Mouse (Mus musculus): ENCODE results near the gene Gm10382.

Gm10382 gene

DNA sequence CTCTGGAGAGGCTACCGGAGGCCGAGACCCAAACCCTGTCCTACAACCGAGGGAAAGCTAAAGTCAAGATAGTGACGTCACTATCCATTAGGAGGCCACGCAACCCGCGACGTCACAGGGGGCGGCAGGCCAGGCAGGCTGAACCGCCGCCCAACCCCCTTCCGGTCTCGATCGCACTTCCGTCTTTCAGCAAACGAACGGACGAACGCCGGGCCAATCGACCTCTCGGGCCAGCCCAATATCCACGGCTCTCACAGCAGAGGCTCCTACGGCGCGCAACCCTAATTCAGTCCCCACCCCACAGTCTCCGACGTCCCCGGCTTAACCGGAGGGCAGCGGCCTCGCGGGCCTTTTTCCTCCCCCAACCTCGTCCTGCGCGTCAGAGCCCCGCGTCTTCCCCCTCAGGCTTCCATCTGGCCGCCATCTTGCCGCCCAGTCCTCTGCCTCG lies at the start of gene Gm10382:
Gm10382 (plus strand) TSS at position 192 of the 448 bp plus-strand sequence.
- no peak for DNase-seq (ENCODE audit: low read depth, low spot score)

DNA sequence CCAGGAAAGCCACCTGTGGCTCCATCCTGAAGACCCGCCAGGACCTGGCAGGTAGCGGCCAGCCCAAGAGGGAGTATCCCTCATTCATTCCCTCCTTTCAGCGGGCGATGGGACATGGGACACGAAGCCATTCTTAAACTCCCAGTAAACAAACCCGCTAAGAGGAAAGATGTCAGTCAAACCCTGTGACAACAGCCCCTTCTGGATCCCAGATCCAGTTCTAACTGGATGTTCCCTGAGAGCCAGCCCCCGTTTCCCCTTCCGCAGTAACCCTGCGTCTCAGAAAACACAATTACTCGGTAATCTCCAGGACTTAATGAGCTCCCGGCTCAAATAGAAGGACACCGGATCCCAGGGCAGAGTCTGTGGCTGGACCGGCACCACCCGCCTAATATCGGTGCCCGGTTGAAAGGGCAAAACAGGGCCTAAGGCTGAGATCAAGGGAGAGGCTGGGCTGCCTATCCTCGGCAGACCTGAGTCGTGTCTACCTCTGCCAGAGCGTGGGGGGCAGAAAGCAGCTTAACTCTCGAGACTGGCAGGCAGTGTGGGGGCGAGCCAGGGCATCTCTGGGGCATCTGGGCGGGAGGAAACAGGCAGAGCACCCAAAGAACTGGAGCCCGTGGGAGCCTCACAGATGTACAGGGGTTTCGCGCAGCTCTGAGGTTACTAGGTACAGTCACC lies 49.1 kb upstream of the Gm10382 start:
- DNase-seq (ENCODE audit: low read depth, low spot score) = no peak

DNA sequence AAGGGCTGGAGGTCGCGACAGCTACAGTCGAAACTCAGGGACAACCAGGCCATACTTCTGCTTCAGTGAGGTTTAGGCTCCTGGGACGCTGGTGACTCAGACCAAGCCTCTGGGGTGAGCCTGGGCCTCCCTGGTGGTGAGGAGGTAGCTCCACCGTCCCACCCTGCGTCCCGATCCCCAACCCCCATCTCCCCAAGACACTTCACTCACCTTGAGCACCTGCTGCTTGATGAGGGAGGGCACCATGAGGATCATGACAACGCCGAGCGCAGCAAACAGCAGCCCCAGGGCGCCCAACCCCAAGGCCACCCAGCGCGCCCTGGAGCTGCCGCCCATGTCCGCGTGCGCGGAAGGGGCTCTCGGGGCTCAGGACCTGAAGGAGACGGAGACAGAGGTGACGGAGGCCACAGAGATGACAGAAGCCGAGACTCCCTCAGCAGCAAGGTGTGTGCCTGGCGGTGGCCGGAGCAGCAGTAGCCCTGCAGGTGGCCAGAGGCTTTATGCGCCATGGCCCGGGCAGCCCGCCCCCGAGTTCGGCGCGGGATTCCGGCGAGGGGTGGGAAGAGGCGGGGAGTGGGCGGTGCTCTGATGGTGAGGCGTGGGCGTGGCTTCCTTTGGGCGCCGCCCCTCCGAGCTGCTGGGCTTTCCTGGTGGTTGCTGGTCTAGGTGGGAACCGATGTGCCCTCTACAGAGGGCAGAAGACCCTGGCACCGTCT lies 48.4 kb upstream of the Gm10382 start, which contains the start of gene Scarb1:
Scarb1 (minus strand) TSS at position 548 of the 716 bp plus-strand sequence.
- peak; percentile 63 for DNase-seq (ENCODE audit: low read depth, low spot score)

DNA sequence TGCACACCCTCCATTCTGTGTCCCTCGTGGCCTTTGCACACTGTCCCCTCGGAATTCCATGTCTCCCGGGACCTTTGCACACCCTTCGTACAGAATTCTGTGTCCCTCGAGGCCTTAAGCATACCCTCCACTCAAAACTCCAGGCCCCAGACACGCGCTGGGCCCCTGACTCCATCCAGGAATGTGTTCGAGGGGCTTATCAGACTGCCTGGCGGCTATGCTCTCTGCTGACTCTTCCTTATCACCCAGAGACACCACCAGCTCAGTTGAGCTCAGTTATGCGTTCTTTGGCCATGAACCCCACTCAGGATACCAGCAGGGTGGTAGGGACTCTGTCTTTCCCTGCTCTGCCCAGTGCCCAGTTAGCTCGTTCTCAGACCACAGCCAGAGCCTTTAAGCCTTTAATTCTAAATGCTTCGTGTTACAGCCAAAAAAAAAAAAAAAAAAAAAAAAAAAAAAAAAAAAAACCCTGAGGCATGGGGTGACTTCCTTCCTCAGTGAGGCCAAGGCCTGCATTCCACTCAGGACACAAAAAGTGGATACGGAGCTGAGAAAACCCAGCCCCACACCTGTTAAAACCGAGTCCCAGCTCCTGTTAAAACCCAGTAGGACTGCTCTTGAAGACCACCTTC lies 47.5 kb upstream of the Gm10382 start:
- DNase-seq (ENCODE audit: low read depth, low spot score) = no peak

DNA sequence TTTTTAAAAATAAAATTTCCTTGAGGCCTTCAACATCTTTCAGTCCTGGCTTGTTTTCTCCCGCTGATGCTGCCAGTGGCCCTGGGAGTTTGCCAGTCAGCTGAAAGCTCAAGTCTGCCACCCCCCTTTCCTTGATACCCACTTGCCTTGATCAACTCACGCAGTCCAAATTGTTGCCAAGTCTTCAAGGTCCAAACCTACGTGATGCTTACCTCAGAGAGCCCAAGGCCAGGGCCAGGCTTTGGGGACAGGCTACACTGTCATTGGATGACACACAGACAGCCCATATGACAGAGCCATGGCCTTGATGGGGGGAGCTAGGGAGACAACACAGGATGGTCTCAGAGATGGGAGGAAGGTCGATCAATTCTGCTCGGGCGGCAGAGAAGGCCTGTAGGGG lies 44.8 kb upstream of the Gm10382 start:
- DNase-seq (ENCODE audit: low read depth, low spot score) = no peak

DNA sequence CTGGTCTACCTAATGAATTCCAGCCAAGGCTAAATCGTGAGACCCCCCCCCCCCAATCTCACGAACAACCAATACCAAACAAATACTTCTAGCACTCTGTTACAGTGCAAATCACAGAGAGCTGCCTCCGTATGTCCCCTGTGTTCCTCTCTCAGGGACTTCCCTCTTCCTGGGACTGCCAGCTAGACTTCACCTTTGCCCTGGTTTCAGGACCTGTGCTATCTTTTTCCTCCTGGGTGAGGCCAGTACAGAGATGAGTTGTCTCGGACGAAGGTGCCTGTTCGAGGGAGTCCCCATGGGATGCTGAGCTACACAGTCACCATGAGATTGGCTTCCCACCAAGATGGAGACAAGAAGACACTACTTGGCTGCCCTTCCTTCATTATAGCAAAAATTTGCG lies 41.1 kb upstream of the Gm10382 start:
- DNase-seq (ENCODE audit: low read depth, low spot score) = no peak

DNA sequence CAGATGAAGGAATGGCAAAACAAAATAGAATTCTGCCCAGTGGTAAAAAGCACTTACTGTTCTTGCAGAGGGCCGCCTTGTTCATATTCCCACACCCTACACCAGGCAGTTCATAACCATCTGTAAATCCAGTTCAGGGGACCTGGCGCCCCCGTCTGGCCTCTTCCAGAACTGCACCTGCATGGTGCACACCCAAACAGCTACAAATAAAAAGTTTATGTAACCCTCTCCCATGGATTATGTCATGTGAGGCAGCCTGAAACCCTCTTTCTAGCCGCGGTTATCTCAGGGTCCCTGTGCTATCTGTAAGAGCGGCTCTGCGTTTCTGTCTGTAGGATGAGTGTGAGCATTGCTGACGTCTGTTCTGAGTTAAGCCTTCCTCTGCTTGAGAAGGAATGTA lies 40.6 kb upstream of the Gm10382 start:
- no peak for DNase-seq (ENCODE audit: low read depth, low spot score)

DNA sequence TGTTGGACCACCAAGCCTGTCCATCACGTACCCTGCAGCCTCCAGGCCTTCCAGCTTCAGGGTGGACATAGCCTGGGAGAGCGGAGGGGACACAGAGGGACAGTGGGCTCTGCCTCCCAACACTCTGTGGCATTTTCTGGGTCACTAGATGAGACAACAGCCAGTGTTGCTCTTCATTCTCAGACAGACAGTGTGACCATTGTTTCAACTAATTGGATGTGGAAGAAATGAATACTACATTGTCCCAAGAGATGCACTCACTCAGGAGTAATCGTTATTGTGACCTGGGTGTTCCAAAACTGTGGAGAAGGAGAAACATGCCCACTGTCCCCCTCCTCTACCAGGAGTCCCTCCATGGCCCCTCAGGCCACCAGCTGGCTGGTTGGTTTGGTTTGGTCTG lies 39.7 kb upstream of the Gm10382 start:
- DNase-seq (ENCODE audit: low read depth, low spot score) = no peak

DNA sequence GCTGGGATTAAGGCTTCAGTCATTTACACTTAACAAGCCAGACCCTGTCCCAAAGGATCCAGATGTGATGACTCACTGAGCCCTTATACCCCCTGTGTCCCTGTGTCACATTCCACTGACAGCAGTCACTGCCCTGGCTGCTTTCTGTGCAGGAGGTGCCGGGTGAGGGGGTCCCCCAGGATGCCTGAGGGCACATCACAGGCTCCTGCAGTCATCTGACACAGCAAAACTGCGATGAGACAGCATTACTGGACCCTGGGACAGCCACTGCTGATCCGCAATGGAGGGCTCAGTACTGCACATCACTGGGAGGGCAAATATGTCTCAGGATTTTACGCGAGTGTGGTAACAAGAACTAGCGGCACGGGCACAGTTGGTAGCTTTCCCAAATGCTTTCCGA lies 38.1 kb upstream of the Gm10382 start:
- DNase-seq (ENCODE audit: low read depth, low spot score) = no peak

DNA sequence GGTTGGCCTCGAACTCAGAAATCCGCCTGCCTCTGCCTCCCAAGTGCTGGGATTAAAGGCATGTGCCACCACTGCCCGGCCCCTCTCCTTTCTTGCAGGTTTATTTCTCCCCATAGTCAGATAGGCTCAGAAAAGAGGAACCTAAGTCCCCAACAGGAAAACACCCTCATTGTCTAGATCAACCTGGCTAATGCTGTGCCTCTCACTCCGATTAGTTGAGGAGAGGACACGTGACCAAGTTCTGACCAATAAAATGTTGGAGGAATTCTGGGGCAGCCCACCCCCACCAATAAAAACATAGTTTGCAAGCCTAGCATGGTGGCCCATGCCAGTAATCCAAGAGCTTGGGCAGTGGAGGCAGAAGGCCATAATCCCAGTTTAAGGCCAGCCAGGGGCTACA lies 37.2 kb upstream of the Gm10382 start:
- no peak for DNase-seq (ENCODE audit: low read depth, low spot score)

DNA sequence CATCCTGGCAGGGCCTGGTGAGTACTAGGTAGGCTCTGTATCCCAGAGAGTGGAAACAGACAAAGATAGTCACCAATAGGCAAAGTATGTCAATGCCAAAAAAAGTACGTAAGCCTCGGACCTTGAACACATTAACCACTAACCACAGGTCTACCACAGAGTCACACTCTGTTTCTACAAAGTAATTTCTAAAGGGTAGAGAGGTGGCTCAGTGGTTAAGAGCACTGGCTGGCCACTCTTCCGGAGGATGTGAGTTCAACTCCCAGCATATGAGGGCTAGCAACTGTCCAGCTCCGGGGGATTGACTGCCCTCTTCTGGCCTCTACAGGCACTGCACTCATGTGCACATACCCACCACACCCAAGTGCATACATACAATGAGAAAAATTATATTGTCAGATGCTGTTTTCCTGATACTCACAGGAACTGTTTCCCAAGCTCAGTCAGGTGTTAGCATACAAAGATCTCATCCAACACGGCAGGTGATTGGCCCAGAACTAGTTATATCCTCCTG lies 36.3 kb upstream of the Gm10382 start:
- no peak for DNase-seq (ENCODE audit: low read depth, low spot score)

DNA sequence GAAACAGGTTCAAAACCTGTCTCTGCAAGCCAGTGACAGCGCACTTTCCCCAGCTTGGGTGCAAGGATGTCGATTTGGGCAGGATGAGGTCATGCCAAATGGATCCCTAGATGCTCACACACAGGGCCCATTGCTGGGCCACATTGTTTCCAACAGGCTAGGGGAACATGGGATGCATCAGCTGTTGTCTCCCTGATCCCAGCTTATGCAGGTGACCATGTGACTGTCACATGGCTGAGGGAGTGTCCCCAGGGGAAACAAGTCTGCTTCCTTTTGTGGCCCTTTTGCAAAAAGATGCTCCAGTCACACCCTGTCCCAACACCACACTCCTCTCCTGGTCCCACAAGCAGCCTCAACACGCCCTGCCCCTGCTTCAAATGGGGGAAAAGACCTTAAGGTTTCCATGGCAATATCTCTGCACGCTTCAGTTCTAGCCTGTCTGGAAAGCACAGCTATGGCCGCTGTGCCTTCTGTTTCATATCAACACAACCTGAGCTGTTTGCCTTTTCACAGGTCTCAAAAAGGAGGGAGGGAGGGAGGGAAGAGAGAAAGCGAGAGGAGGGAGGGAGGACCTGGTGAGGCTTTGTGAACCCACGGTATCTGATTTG lies 34.1 kb upstream of the Gm10382 start:
- DNase-seq (ENCODE audit: low read depth, low spot score) = no peak

DNA sequence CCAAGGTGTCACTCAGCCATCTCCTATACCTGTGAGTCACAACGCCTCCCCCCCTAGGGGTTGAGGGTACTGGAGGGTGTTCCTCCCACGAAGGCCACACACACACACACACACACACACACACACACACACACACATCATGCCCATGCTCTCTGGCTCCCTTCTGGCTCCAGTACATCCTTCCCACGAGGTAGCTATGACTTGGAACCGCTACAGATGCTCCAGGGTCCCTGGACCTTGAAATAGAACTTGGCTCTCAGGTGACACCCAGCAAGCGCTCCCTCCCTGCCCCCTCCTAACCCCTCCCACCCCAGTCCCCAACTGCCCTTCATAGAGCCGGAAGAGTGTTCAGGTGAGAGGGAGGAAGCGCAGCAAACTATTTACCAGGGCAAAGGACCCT lies 33.5 kb upstream of the Gm10382 start:
- DNase-seq (ENCODE audit: low read depth, low spot score) = no peak

DNA sequence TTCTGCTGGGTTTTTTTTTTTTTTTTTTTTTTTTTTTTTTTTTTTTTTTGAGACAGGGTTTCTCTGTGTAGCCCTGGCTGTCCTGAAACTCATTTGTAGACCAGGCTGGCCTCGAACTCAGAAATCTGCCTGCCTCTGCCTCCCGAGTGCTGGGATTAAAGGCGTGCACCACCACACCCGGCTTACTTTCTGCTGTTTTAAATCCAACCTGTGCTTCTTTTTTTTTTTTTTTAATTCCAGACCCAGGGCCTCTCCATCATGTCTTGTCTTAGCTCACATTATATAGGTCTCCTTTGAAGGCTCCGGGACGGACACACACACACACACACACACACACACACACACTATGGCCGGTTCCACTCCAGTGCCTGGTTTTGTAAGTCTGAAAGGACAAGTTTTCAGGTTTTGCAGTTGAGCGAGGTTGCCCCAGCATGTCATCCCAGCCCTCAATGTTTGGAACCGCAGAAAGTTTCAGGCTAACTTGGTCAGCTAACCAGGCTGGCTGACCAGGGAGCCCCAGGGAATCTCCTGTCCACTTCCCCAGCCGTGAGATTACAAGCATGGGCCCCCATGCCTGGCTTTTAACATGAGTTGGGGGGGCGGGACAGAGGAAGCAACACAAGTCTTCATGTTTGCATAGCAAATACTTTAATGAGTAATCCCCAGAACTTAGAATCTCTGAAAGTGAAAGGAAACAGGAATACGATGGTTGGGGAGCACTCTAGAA lies 31.4 kb upstream of the Gm10382 start:
- no peak for DNase-seq (ENCODE audit: low read depth, low spot score)

DNA sequence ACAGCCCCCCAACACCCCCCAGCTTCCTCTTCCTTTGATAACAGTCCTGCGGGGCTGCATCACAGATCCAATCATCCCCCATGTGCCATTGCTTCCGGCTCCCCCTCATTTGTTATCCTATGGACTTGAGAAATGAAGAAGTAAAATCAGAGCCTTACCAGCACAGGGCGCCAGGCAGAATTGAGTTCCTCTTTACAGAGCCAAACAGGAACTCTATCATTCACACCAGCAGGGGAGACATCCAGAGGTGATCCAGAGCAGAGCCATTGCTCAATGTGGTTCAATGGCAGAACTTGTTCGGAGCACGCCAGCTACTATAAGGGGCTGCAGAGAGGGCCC lies 30.9 kb upstream of the Gm10382 start:
- DNase-seq (ENCODE audit: low read depth, low spot score) = no peak

DNA sequence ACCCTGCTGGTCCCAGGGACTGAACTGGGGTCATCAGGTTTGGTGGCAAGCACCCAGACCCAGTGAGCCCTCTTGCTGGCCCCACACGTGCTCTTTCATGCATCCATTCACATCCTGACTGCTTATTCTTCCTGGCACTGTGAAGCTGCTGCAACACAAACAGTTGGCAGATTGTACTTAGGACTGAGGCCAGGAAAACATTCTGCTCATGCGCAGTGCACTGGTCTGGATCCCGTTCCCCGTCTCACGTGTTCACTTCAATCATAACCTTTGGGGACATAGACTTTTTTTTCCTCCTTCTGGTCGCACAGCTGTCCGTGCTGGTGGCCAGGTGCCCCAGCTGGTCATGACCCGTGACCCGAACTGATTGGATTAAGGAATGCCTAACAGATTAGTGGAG lies 28.6 kb upstream of the Gm10382 start:
- no peak for DNase-seq (ENCODE audit: low read depth, low spot score)

DNA sequence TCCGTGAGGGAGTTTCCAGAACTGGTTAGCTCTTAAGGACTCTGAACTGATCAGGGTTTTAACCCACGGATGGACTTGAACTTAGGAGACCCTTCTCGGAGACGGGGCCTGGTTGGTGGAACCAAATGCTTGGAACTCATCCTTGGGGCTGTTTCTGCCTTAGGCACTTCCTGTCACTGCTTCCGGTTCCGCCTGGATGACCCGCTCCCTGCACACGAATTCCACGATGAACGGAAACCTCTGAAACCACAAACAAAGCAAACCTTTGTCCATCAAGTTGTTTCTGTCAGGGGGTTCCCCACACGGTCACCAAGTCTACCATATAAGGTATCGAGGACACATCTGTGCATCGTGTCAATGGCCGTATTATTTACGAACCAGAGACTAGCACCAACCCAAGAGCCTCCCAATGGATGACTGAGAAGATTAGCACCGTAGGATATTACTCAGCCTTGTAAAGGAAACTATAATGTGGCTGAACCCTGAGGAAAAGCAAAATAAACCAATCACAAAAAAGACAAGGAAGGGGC lies 28.1 kb upstream of the Gm10382 start:
- DNase-seq (ENCODE audit: low read depth, low spot score) = no peak

DNA sequence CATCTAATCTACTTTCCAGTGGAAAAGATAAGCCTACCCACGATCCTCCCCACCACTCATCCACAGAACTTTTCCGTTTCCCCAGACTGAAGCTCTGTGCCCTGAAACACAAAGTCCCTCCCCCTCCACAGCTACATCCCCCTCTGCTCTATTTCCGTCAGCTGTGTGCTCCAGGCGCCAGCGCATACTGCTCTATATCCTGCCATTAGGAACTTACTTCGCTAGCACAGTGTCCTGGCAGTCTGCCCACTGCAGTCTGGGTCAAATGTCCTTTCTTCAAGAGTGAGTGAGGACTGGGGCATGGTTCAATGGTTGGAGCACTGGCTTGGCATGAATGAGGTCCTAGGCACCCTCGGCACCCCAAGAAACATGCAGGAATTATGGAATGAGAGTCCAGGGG lies 25.2 kb upstream of the Gm10382 start:
- DNase-seq (ENCODE audit: low read depth, low spot score) = no peak

DNA sequence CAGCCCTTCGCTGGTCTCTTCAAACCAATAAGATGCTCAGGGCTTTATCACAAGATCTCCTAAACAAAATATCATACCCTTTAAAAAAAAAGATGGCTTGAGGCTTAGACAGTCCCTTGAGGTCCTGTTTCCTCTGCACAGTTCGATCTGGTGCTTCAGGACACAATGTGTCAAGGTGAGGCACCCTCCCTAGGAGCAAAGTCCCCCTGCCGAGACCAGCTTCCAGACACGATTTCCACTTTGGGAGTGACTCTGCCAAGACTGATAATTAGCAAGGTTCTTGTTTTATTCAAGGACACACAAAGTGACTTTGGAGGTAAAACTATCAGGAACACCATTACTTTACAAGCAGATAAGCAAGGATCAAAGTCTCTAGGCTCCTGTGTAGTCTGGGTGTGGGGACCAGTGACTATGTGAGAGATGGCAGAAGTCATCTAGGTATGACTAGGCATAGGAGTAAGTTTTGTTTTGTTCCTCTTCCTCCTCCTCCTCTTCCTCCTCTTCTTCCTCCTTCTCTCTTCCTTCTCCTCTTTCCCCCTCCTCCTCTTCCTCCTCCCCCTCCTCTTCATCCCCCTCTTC lies 24.2 kb upstream of the Gm10382 start:
- DNase-seq (ENCODE audit: low read depth, low spot score) = no peak

DNA sequence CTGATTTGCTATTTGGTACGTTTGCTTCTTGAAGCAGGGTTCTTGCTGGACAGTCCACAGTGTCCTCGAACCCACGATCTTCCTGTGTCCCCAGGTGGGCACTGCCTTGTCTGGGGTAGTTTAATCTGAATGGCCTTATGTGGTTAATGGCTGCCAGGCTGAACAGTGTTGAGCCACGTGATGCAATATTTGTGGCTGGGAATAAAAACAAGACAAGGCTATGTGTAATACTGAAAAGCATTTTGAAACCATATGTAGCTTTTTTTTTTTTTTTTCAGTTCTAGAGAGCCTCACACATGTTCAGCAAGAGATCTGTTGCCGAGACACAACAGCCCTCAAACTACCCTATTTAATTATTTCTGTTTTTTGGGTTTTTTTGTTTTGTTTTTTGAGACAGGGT lies 21.0 kb upstream of the Gm10382 start:
- no peak for DNase-seq (ENCODE audit: low read depth, low spot score)

DNA sequence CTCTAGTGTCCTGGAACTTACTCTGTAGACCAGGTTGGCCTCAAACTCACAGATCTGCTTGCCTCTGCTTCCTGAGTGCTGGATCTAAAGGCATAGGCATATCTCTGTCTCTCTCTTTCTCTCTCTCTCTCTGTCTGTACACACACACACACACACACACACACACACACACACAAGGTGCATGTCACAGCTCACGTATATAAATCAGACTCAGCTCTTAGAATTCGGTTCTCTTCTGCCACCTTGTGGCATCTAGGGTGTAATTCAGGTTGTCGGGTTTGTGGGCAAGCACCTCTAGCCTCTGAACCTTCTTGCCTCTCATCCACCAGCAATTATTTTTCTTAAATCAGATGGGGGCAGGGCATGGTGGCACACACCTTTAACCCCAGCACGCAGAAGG lies 20.6 kb upstream of the Gm10382 start:
- DNase-seq (ENCODE audit: low read depth, low spot score) = peak; percentile 56
